Mouse (Mus musculus) NIH3T3 (cell line): ENCODE results near the gene Gm10282.

Source experiments
- DNase-seq: peaks from one replicate; pipeline ENCODE4 v3.0.0-alpha.2; 2012; ENCODE audit warnings: low read depth

The Gm10282 gene

GRCm38 (mm10) chr8:72295679-72296078 lies 9.4 kb downstream of the Gm10282 start:
- DNase-seq = peak; percentile 92

- no peak for DNase-seq
Measured at GRCm38 (mm10) chr8:72295125-72295524, 9.9 kb downstream of the Gm10282 start.

- DNase-seq = no peak
Measured at GRCm38 (mm10) chr8:72293309-72293708, 11.8 kb downstream of the Gm10282 start.

GRCm38 (mm10) chr8:72291104-72291503 lies 14.0 kb downstream of the Gm10282 start:
- DNase-seq = no peak

- DNase-seq = peak; percentile 29
Measured at GRCm38 (mm10) chr8:72289051-72289450, 16.0 kb downstream of the Gm10282 start.

- DNase-seq = no peak
Measured at GRCm38 (mm10) chr8:72285285-72285684, 19.8 kb downstream of the Gm10282 start.

- no peak for DNase-seq
Measured at GRCm38 (mm10) chr8:72281634-72282033, 23.4 kb downstream of the Gm10282 start.

- DNase-seq = no peak
Measured at GRCm38 (mm10) chr8:72279151-72279550, 25.9 kb downstream of the Gm10282 start.

GRCm38 (mm10) chr8:72277244-72277643 lies 27.8 kb downstream of the Gm10282 start:
- DNase-seq = no peak

- no peak for DNase-seq
Measured at GRCm38 (mm10) chr8:72273807-72274206, 31.3 kb downstream of the Gm10282 start.

- no peak for DNase-seq
Measured at GRCm38 (mm10) chr8:72273111-72273770, 31.8 kb downstream of the Gm10282 start.

GRCm38 (mm10) chr8:72272361-72272760 lies 32.7 kb downstream of the Gm10282 start:
- DNase-seq = peak; percentile 88

- DNase-seq = no peak
Measured at GRCm38 (mm10) chr8:72271691-72272090, 33.4 kb downstream of the Gm10282 start.

- no peak for DNase-seq
Measured at GRCm38 (mm10) chr8:72271051-72271660, 33.9 kb downstream of the Gm10282 start.

GRCm38 (mm10) chr8:72270606-72271005 lies 34.5 kb downstream of the Gm10282 start:
- no peak for DNase-seq

GRCm38 (mm10) chr8:72268356-72268755 lies 36.7 kb downstream of the Gm10282 start:
- DNase-seq = no peak

GRCm38 (mm10) chr8:72267106-72267505 lies 38.0 kb downstream of the Gm10282 start:
- no peak for DNase-seq

GRCm38 (mm10) chr8:72266671-72267070 lies 38.4 kb downstream of the Gm10282 start:
- DNase-seq = no peak

- DNase-seq = peak; percentile 15
Measured at GRCm38 (mm10) chr8:72265342-72265741, 39.7 kb downstream of the Gm10282 start.

GRCm38 (mm10) chr8:72263451-72263850 lies 41.6 kb downstream of the Gm10282 start:
- DNase-seq = no peak

GRCm38 (mm10) chr8:72262756-72263155 lies 42.3 kb downstream of the Gm10282 start:
- peak; percentile 73 for DNase-seq

- DNase-seq = peak; percentile 52
Measured at GRCm38 (mm10) chr8:72261872-72262271, 43.2 kb downstream of the Gm10282 start.

- DNase-seq = no peak
Measured at GRCm38 (mm10) chr8:72261431-72261830, 43.6 kb downstream of the Gm10282 start.

- DNase-seq = peak; percentile 72
Measured at GRCm38 (mm10) chr8:72261019-72261418, 44.0 kb downstream of the Gm10282 start.
